Mouse (Mus musculus) forebrain, embryonic 14.5 days (tissue): ENCODE data around the gene Cfap61. TPM values are rescaled to one million over a fixed set of nuclear protein-coding genes. Genes with fewer than 3 reads are reported as not detected.
A peak's percentile ranks its signal among the peaks of the same experiment; 100 is the strongest.

Experiments
- ATAC-seq: fragments of 200-750 bp; cut with Nextera tagmentation; 2 replicates; pipeline ENCODE4 v1.8.0; 2017; ENCODE audit warnings: mild to moderate bottlenecking, moderate library complexity
- DNase-seq: peaks from one replicate; pipeline ENCODE4 v3.0.0-alpha.2; 2015; ENCODE audit warnings: low spot score
- H3K27ac ChIP-seq: fragments of 300-500 bp; sonication (generic); 2 replicates; pipeline ENCODE4 v1.5.1; 2014; ENCODE audit warnings: low read depth, mild to moderate bottlenecking, control low read depth, low read length, moderate library complexity
- H3K27me3 ChIP-seq: fragments of 300-500 bp; sonication (generic); replicated peaks from 2 replicates; pipeline ENCODE4 v1.6.1; 2014; ENCODE audit warnings: low read length, control low read depth, mixed read lengths; ENCODE audit not compliant: control insufficient read depth, insufficient read depth
- H3K36me3 ChIP-seq: fragments of 300-500 bp; sonication (generic); 2 replicates; pipeline ENCODE4 v1.6.1; 2014; ENCODE audit warnings: low read length, control low read depth; ENCODE audit not compliant: control insufficient read depth, insufficient read depth
- H3K4me1 ChIP-seq: fragments of 300-500 bp; sonication (generic); 2 replicates; pipeline ENCODE4 v1.6.1; 2014; ENCODE audit warnings: antibody characterized with exemption, low read length, control low read depth; ENCODE audit not compliant: control insufficient read depth, insufficient read depth
- H3K4me2 ChIP-seq: fragments of 300-500 bp; sonication (generic); 2 replicates; pipeline ENCODE4 v1.6.1; 2014; ENCODE audit warnings: mild to moderate bottlenecking, control low read depth, low read length
- H3K4me3 ChIP-seq: fragments of 300-500 bp; sonication (generic); 2 replicates; pipeline ENCODE4 v1.5.1; 2014; ENCODE audit warnings: low read depth, low read length, control low read depth
- H3K9ac ChIP-seq: fragments of 300-500 bp; sonication (generic); 2 replicates; pipeline ENCODE4 v1.6.1; 2014; ENCODE audit warnings: mild to moderate bottlenecking, low read length, control low read depth, moderate library complexity
- H3K9me3 ChIP-seq: fragments of 300-500 bp; sonication (generic); replicated peaks from 2 replicates; pipeline ENCODE4 v1.6.1; 2016; ENCODE audit warnings: low read length, control low read depth, mixed read lengths; ENCODE audit not compliant: control insufficient read depth
- WGBS: fragments of 180-500 bp; shearing (Covaris S2); extraction: QIAGEN DNeasy Blood & Tissue Kit; methylation state at CpG from one replicate; pipeline ENCODE4 v1.1.7; 2014; 5-methylcytosine and 5-hydroxymethylcytosine counted together
- polyA plus RNA-seq: library from polyadenylated mRNA; unstranded; fragments of >200 nt; fragmentation: Nextera tagmentation; extraction: Ambion mirVana; gene quantifications from 2 replicates; pipeline ENCODE4 v1.2.1, GENCODE M21; 2014

The Cfap61 gene
- polyA plus RNA-seq, 1 experiment from 2014 or later: 2.5 TPM

- no peak overlapping the region for H3K4me2 ChIP-seq
- DNase-seq: no peak
- H3K36me3 ChIP-seq: no peaks in the 10 kb centered on the region
- peaks cover 4% of the 10 kb centered on the region; the same call in 1 of the 2 replicates for H3K27me3 ChIP-seq
- H3K9me3 ChIP-seq: no peaks in the 10 kb centered on the region
- no peak overlapping the region for H3K27ac ChIP-seq
- H3K9ac ChIP-seq: no peak overlapping the region
- no peak for ATAC-seq
- WGBS: 92% methylated on average over 2 of the region's 2 CpGs
- H3K4me3 ChIP-seq: no peak overlapping the region
- peaks cover 7% of the 10 kb centered on the region; the same call in 1 of the 2 replicates for H3K4me1 ChIP-seq
Measured at GRCm38 (mm10) chr2:146231485-146231884, 296.9 kb downstream of the Cfap61 start.

DNA sequence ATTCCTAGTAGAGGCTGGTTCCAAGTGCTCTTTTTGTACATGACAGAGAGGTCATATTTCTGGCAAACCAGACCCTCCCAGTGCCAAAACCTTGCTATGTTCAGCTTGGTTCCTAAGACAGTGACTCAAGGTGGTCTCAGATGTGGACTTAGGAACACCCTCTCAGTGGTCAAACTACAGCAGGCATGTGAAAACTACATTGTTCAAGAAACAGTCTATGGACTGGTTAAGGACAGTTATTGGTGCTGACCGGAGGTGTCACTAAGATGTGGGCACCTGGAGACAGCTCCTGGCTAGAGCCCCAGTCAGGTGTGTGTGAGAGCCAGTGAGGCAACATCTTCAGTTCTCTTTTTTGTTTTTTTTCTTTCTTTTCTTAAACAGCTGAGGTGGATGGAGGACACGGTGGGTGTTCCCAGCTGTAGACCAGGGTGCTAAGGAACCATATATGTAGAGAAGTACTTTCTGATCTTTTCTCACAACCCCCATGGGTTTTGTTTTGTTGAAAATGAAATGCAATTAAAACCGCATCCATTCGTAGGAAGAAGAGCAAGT is 304.7 kb downstream of the Cfap61 start:
- no peaks in the 10 kb centered on the region for H3K4me1 ChIP-seq
- peaks cover 4% of the 10 kb centered on the region for H3K36me3 ChIP-seq
- WGBS: 93% methylated on average over 4 of the region's 4 CpGs
- no peak overlapping the region for H3K4me2 ChIP-seq
- no peak overlapping the region for H3K4me3 ChIP-seq
- DNase-seq: no peak
- no peak overlapping the region for H3K9ac ChIP-seq
- H3K27ac ChIP-seq: no peak overlapping the region
- H3K27me3 ChIP-seq: no peaks in the 10 kb centered on the region
- no peak for ATAC-seq
- H3K9me3 ChIP-seq: no peaks in the 10 kb centered on the region

GRCm38 (mm10) chr2:146244049-146244448 is 309.5 kb downstream of the Cfap61 start:
- no peaks in the 10 kb centered on the region for H3K9me3 ChIP-seq
- H3K4me3 ChIP-seq: no peak overlapping the region
- peaks cover 5% of the 10 kb centered on the region for H3K36me3 ChIP-seq
- no peak overlapping the region for H3K9ac ChIP-seq
- no peaks in the 10 kb centered on the region for H3K27me3 ChIP-seq
- ATAC-seq (no peak), DNase-seq (no peak)
- no peak overlapping the region for H3K27ac ChIP-seq
- no peak overlapping the region for H3K4me2 ChIP-seq
- H3K4me1 ChIP-seq: no peaks in the 10 kb centered on the region
- WGBS: 100% methylated on average over 2 of the region's 2 CpGs

DNA sequence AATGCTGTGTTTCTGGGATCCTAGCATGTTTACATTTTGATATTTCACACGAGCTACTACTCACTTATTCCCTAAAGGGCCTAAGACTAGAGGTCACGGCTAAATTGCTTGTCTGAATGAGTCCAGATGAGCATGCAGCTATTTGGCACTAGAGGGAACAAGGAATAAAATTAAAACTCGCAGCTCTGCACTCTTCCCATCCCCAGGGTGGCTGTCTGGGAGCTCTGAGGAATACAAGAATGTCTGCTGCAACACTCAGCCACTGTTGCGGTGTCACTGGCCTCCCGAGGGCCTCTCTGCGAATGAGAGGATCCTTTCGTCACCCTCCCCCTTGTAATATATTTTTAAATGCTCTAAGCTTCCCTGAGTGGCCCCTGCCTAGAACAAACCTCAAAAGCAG is 310.8 kb downstream of the Cfap61 start:
- WGBS: 76% methylated on average over 7 of the region's 7 CpGs
- DNase-seq: no peak

GRCm38 (mm10) chr2:146246409-146247075 is 312.0 kb downstream of the Cfap61 start:
- Histone ChIP-seq H3K4me3 (no peak overlapping the region), H3K9ac (no peak overlapping the region), H3K4me1 (peaks cover 4% of the 10 kb centered on the region), H3K27me3 (no peaks in the 10 kb centered on the region), H3K4me2 (no peak overlapping the region), H3K36me3 (peaks cover 5% of the 10 kb centered on the region), H3K9me3 (no peaks in the 10 kb centered on the region), H3K27ac (no peak overlapping the region)
- WGBS: 81% methylated on average over 4 of the region's 4 CpGs
- DNase-seq (no peak), ATAC-seq (no peak)

More for the DNA sequence above, 310.8 kb downstream of the Cfap61 start:
- no peak for ATAC-seq
- Histone ChIP-seq H3K36me3 (peaks cover 5% of the 10 kb centered on the region), H3K27me3 (no peaks in the 10 kb centered on the region), H3K4me3 (no peak overlapping the region), H3K4me1 (peaks cover 1% of the 10 kb centered on the region), H3K4me2 (no peak overlapping the region), H3K9me3 (no peaks in the 10 kb centered on the region), H3K9ac (no peak overlapping the region), H3K27ac (no peak overlapping the region)

- ATAC-seq: no peak
- no peak for DNase-seq
- Histone ChIP-seq H3K4me3 (no peak overlapping the region), H3K27ac (no peak overlapping the region), H3K36me3 (peaks cover 5% of the 10 kb centered on the region), H3K4me1 (peaks cover 4% of the 10 kb centered on the region), H3K9me3 (no peaks in the 10 kb centered on the region), H3K4me2 (no peak overlapping the region), H3K27me3 (no peaks in the 10 kb centered on the region), H3K9ac (no peak overlapping the region)
- 65% methylated on average over 6 of the region's 6 CpGs for WGBS
Measured at GRCm38 (mm10) chr2:146247576-146247975, 313.0 kb downstream of the Cfap61 start.

DNA sequence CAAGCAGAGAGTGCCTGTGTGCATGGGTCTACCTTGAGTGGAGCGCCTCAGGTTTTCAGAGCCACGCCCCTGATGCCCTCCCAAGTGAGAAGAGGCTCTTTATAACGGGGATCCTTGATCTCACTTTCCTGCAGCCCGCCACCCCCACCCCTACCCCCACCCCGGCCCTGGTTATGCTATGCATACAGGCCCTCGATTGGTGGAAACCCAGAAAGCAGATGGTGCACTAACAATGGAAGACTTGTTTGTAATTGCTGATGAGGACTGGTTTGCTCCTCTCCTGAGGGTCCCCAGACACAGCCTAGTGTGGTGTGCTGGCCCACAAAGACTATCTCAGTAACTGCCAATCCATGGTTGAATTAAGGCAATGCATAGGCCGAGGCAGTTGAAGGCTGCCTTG is 314.4 kb downstream of the Cfap61 start:
- no peak overlapping the region for H3K27ac ChIP-seq
- no peaks in the 10 kb centered on the region for H3K9me3 ChIP-seq
- DNase-seq (peak; percentile 36), ATAC-seq (peak; percentile 70)
- H3K27me3 ChIP-seq: no peaks in the 10 kb centered on the region
- 59% methylated on average over 7 of the region's 7 CpGs for WGBS
- H3K36me3 ChIP-seq: peaks cover 3% of the 10 kb centered on the region
- no peak overlapping the region for H3K4me3 ChIP-seq
- H3K4me1 ChIP-seq: peaks cover 4% of the 10 kb centered on the region
- H3K9ac ChIP-seq: no peak overlapping the region
- H3K4me2 ChIP-seq: no peak overlapping the region

DNA sequence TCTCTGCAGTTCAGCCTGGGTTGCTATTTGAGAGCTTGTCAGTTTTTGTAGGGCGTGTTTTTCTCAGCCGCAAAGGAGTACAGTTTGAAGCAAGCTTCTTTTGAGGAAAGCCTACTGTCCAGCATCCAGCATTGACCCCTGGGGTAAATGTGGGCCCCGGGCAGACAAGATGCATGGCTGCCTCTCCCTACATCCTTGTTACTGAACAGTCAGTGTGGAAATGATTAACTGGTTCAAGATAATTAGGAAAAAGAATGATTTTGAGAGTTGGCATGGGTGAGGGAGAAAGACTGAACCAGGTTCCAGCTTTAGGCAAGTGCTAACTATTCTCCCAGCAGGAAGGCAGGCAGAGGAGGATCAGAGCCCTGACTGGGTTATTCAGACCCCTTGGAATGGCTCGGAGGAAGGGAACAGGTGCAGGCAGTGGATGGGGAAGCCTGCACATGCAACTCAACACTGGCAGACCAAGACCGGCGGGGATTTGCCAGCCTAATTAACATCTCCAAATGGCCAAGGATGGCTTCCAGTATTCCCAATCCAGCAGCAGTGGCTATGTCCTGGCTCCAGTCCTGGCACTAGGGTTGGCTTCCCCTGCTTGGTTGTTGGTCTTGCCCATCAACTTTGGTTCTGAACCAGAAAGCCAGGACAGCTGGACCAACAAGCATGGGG is 315.8 kb downstream of the Cfap61 start:
- H3K4me1 ChIP-seq: peaks cover 7% of the 10 kb centered on the region
- no peak overlapping the region for H3K9ac ChIP-seq
- peak; percentile 58 for DNase-seq
- no peaks in the 10 kb centered on the region for H3K9me3 ChIP-seq
- ATAC-seq: 0 out of 2 replicates have a peak, but pooled peaks have one; percentile 35
- H3K4me3 ChIP-seq: no peak overlapping the region
- no peaks in the 10 kb centered on the region for H3K36me3 ChIP-seq
- whole genome bisulfite sequencing: 58% methylated on average over 6 of the region's 6 CpGs
- H3K4me2 ChIP-seq: no peak overlapping the region
- H3K27ac ChIP-seq: peak overlapping the region; percentile 44; the same call in 1 of the 2 replicates
- no peaks in the 10 kb centered on the region for H3K27me3 ChIP-seq

DNA sequence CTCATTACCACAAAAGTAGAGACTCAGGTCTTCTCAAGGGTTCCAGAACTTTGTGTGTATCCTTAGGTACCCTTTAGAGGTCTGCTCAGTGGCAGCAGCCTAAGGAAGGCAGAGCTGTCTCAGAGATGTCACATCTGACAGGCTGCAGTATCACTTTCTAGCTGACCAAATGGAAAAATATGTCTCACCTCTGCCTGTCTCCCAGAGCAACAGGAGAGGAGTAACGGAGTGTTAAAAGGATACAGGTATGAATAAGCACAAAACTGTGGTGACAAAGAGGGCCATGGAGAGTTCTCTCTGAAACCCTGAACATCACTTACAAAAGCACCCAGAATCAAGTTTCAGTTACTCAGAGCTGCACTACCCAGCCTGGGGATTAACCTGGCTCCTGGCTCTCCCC is 319.8 kb downstream of the Cfap61 start:
- no peak for ATAC-seq
- Histone ChIP-seq H3K4me1 (peaks cover 42% of the 10 kb centered on the region), H3K9me3 (no peaks in the 10 kb centered on the region), H3K4me3 (no peak overlapping the region), H3K27ac (no peak overlapping the region), H3K9ac (no peak overlapping the region), H3K4me2 (no peak overlapping the region), H3K27me3 (no peaks in the 10 kb centered on the region), H3K36me3 (no peaks in the 10 kb centered on the region)
- DNase-seq: no peak
- 86% methylated on average over 1 of the region's 1 CpGs for WGBS
